Mouse (Mus musculus) brain, embryonic 14.5 days (tissue): ENCODE measurements around the gene Gart.

Source experiments
- CTCF ChIP-seq: fragments of 200-500 bp; IDR thresholded peaks from 2 replicates; pipeline ENCODE4 v1.5.1; 2012; ENCODE audit warnings: inconsistent platforms, mild to moderate bottlenecking, moderate library complexity, borderline replicate concordance; ENCODE audit not compliant: insufficient read depth, insufficient read length; ENCODE audit errors: extremely low read depth
- POLR2A ChIP-seq: fragments of 200-500 bp; IDR thresholded peaks from 2 replicates; pipeline ENCODE4 v1.6.1; 2012; ENCODE audit warnings: mild to moderate bottlenecking, inconsistent platforms, borderline replicate concordance; ENCODE audit not compliant: poor library complexity, insufficient read depth, insufficient read length, severe bottlenecking; ENCODE audit errors: extremely low read depth

DNA sequence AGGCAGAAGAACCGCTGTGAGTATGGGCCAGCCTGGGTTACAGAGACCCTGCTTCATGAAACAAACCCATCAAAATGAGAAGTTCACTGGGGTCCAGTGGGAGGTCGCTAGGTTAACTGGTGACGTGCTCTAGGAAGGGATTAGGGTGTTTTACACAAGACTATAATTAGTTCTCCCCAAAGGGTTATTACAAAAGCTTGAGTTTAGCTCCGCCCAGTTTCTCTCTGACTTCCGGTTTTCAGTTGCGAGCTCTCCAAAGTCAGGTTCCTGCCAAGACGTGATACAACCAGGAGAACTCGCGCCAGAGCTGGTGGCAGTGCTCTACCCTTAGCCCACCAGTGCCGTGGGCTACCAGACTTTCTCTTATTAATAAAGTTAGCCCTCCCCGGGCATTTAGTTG, 35.5 kb downstream of the Gart start:
- TF ChIP-seq POLR2A (no peak), CTCF (no peak)
